Mouse (Mus musculus) kidney, adult 2 months (tissue): Measurements from ENCODE around the gene Slc15a2.

ENCODE experiments used
- CTCF ChIP-seq: fragments of 200-500 bp; conservative IDR thresholded peaks from 2 replicates; pipeline ENCODE4 v1.5.1; 2011; ENCODE audit warnings: low read depth, mild to moderate bottlenecking, control low read depth, low read length, moderate library complexity, mixed read lengths; ENCODE audit not compliant: insufficient read depth, insufficient read length
- POLR2A ChIP-seq: fragments of 200-500 bp; IDR thresholded peaks from one replicate; pipeline ENCODE4 v1.6.1; 2011; ENCODE audit warnings: low read depth, low read length, control low read depth

DNA sequence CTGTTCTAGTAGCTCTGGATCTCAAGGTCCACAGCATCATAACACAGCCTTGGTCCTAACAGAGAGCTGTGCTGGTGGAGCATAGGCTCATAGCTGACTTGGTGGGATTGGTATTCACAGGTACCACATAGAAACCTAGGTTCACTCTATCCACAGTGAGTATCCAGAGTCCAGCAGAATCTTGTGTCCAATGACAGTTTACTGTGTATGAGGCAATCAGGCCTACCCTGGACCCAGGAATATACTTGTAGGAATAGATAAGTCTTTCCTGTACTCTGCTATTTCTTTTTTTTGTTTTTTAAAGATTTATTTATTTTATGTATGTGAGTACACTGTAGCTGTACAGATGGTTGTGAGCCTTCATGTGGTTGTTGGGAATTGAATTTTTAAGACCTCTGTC, 32.2 kb upstream of the Slc15a2 start:
- TF ChIP-seq CTCF (no peak), POLR2A (no peak)
